Mouse (Mus musculus): ENCODE measurements around the gene Noxo1.
"Not testable (repeated sequence)": the region's sequence is repeated elsewhere in the genome, so short reads cannot be mapped to it uniquely, and the experiment has no call there.

The Noxo1 gene

GRCm38 (mm10) chr17:24696011-24696697 lies at the start of gene Noxo1, which contains the start of gene Gfer:
Gene Noxo1, plus strand, starts transcription at chr17:24696234.
Gene Gfer, minus strand, starts transcription at chr17:24696156.
- no peak for DNase-seq (ENCODE audit: extremely low spot score, low read depth, low spot score)

- DNase-seq (ENCODE audit: extremely low spot score, low read depth, low spot score) = no peak
Measured at GRCm38 (mm10) chr17:24646381-24646780, 49.7 kb upstream of the Noxo1 start.

- no peak for DNase-seq (ENCODE audit: extremely low spot score, low read depth, low spot score)
Measured at GRCm38 (mm10) chr17:24647493-24647892, 48.5 kb upstream of the Noxo1 start.

- DNase-seq (ENCODE audit: extremely low spot score, low read depth, low spot score) = no peak
Measured at GRCm38 (mm10) chr17:24648731-24649377, 47.2 kb upstream of the Noxo1 start.

DNA sequence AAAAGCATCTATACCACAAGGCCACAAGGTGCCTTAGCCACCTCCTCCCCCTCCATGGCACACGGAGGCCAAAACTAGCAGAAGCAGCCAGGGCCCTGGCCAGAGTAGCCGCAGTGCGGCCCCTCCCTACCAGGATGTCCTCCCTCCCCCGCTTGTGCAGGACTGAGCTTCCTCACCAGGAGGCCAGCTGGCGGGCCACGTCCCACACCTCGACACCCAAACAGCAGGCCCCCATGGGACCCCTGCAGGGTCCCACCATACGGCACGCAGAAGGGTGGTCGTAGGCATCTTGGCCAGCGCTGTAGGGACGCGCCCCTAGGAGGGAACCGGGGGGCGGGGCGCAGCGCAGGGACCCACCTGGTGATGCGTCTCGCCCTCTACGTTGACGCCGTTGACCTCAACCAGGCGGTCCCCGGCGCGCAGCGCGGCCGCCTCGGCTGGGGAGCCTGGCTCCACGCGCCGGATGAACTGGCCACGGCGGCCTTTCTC lies 46.4 kb upstream of the Noxo1 start:
- no peak for DNase-seq (ENCODE audit: extremely low spot score, low read depth, low spot score)

GRCm38 (mm10) chr17:24650070-24650616 lies 45.9 kb upstream of the Noxo1 start, which contains the start of gene Slc9a3r2:
Gene Slc9a3r2, minus strand, starts transcription at chr17:24650327.
- DNase-seq (ENCODE audit: extremely low spot score, low read depth, low spot score) = no peak

DNA sequence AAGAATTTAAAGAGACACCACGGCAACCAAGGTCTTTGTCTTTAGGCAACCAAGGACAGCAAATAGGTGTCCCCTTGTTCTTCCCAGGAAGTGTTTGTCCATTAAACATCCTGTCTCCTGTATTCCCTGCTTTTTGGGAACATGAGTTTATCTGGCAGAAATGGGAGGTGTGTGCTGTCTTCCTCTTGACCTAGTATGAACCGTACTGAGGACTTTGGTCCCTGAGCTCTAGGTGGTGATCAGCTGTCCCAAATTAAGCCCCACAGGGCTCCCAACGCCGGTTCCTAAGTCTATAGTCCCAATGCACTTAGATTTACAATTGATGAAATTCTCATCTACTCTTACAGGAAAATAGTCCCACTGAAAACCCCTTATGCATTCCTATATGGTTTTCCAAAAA lies 45.3 kb upstream of the Noxo1 start:
- no peak for DNase-seq (ENCODE audit: extremely low spot score, low read depth, low spot score)

GRCm38 (mm10) chr17:24651835-24652234 lies 44.2 kb upstream of the Noxo1 start:
- no peak for DNase-seq (ENCODE audit: extremely low spot score, low read depth, low spot score)

DNA sequence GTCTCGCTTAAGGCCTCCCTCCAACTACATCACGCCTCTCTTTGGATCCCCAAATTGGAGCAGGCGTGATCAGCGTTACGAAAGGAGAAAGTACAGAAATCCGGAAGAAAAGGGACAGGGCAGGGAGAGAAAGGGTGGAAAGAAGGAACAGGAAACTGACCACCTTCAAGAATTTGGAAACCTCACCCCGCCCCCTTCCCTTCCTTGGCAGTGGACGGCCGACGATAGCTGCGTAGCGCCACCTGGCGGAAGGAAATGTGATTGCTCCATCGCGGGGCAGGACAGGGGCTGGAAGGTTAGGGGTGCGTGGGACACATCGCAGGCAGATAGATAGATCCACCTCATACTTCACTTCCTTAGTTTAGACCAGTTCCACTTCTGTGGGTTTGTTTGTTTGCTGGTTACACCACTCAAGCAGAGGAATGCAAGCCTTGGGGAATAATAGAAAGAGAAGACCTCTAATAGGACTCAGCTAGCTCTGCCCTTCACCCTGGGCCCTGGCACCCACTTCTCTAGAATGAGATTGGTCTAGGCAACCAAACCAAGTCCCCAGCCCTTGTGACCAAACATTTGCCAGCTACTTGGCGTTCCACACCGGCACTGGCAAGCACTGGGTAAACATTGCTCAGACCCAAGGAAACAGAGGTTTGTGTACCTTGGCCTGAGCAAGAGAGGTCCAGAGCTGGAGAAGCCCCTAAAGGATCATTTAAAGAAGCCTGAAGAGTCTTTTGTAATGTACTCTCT lies 41.9 kb upstream of the Noxo1 start:
- no peak for DNase-seq (ENCODE audit: extremely low spot score, low read depth, low spot score)

DNA sequence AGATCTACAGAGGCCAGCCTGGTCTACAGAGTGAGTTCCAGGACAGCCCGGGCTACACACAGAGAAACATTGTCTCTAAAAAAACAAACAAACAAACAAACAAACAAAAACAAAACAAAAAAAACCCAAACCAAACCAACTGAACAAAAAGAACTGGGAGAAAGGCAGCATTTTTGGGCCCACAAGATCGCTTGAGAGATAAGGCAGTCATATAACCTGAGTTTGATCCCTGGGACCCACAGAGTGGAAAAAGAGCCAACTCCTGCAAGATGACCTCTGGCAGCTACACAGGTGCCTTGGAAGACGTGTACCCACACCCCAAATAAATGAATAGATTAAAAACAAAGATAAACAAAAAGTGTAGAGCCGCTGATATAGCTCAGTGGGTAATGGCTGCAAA lies 41.1 kb upstream of the Noxo1 start:
- no peak for DNase-seq (ENCODE audit: extremely low spot score, low read depth, low spot score)

GRCm38 (mm10) chr17:24658017-24658758 lies 37.8 kb upstream of the Noxo1 start, which contains the start of gene Npw:
Gene Npw, minus strand, starts transcription at chr17:24658457.
- DNase-seq (ENCODE audit: extremely low spot score, low read depth, low spot score) = no peak

DNA sequence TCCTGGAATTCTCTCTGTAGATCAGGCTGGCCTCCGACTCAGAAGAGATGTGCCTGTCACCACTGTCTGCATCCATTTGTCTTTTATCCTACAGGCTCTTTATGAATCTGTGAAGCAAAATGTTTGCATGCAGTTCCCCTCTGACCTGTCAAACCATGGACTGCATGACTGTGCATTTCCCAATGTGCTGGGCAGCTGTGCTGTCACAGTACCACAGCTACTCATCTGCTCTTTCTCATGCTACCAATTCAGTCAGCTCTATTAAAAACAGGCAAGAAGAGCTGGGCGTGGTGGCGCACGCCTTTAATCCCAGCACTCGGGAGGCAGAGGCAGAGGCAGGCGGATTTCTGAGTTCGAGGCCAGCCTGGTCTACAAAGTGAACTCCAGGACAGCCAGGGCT lies 29.0 kb upstream of the Noxo1 start:
- DNase-seq (ENCODE audit: extremely low spot score, low read depth, low spot score) = not testable (repeated sequence)

DNA sequence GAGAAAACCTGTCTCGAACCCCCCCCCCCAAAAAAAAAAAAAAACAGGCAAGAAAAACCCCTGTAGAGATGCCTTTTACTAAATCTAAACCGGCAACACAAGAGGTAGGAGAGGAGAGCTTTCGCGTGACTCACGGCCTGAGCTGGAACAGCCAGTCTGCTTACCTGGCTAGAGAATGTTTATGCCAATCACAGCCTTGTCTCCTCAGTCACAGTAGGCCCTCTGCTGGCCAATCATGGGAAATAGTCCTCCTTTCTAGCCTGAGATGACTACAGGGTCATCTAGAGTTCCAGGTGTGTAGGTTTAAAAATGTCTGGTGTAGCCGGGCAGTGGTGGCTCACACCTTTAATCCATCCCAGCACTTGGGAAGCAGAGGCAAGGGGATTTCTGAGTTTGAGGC lies 28.6 kb upstream of the Noxo1 start:
- DNase-seq (ENCODE audit: extremely low spot score, low read depth, low spot score) = no peak

GRCm38 (mm10) chr17:24669214-24669544 lies 26.9 kb upstream of the Noxo1 start:
- not testable (repeated sequence) for DNase-seq (ENCODE audit: extremely low spot score, low read depth, low spot score)

DNA sequence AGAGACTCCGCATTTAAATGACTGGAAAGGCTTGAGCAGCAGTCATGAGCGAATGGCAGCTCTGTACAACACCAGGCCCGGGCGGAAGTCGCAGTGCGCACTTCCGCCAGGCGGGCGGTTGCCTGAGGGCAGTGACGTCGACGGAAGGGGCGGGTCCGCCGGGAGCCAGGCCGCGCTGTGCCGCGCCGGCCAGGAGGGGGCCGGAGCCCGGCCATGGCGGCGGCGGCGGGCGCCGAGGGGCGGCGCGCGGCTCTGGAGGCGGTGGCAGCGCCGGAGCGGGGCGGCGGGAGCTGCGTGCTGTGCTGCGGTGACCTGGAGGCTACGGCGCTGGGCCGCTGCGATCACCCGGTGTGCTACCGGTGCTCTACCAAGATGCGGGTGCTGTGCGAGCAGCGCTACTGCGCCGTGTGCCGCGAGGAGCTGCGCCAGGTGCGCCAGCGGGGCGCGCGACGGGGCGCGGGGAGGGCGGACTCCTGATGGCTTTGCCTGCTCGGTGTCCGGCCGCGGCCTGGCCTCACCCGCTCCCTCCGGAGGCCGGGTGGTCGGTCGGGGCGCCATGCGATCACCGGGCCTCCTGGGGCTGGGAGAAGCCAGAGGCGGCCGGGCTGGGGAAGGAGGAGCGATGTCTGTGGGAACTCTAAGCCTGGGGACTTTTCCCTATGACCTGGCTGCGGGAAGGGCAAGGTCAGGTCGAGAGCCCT lies 26.3 kb upstream of the Noxo1 start, which contains the start of gene Zfp598:
Gene Zfp598, plus strand, starts transcription at position 143 of the 701 bp plus-strand sequence.
- peak; percentile 56 for DNase-seq (ENCODE audit: extremely low spot score, low read depth, low spot score)

- DNase-seq (ENCODE audit: extremely low spot score, low read depth, low spot score) = no peak
Measured at GRCm38 (mm10) chr17:24670246-24670844, 25.7 kb upstream of the Noxo1 start.

- no peak for DNase-seq (ENCODE audit: extremely low spot score, low read depth, low spot score)
Measured at GRCm38 (mm10) chr17:24671346-24671745, 24.7 kb upstream of the Noxo1 start.

DNA sequence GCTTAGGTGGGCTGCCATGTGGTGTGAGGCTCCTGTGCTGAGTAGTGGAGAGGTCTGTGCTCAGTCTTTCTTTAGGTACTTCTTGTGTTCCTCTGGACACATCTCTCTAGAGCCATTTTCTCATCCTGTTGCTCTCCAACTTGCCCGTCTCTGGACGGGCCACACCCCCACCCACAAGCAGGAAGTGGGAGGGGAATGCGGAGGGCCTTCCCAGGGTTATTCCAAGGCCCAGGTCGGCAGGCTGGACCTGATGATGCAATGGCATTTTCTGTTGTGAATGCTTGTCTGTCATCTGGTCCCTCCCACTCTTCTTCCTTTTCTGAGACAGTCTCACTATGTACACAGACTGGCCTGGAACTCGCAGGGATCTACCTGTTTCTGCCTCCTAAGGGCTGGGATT lies 23.9 kb upstream of the Noxo1 start:
- DNase-seq (ENCODE audit: extremely low spot score, low read depth, low spot score) = no peak

DNA sequence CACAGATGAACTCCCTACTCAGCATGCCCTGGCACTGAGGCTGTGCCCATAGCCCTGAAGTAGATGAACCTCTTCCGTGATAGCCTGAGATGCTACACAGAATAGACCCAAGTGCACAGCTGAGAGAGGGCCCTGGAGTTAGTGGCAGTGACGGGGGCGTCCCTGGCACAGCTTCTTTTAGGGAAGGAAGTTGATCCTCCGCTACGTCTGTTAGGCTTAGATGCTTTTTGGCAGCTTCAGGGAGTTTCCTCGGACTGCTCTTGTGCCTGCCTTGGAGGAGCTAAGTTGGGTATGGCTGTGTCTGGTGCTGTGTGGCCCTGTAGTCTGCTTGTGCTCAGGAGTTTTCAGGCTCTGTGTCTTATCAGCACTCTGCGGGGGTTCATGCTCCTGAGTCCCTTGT lies 21.8 kb upstream of the Noxo1 start:
- DNase-seq (ENCODE audit: extremely low spot score, low read depth, low spot score) = no peak

- DNase-seq (ENCODE audit: extremely low spot score, low read depth, low spot score) = peak; percentile 54
Measured at GRCm38 (mm10) chr17:24676187-24676586, 19.8 kb upstream of the Noxo1 start.

Data from hindlimb bud, embryonic 11.5 days (tissue).